Mouse (Mus musculus): ENCODE measurements around the gene Kcnh8. TPM values are rescaled to one million over a fixed set of nuclear protein-coding genes. Genes with fewer than 3 reads are reported as not detected.

Kcnh8 gene
- polyA plus RNA-seq, 1 experiment from 2014 or later = 0.04 TPM

- Histone ChIP-seq H3K9me3 (replicated peaks) (no peaks in the 10 kb centered on the region), H3K4me3 (no peak overlapping the region), H3K27ac (no peak overlapping the region), H3K27me3 (replicated peaks) (no peaks in the 10 kb centered on the region), H3K4me2 (no peak overlapping the region), H3K9ac (no peak overlapping the region), H3K36me3 (no peaks in the 10 kb centered on the region), H3K4me1 (no peaks in the 10 kb centered on the region)
- ATAC-seq = no peak
- WGBS (ENCODE audit: insufficient replicate concordance) = 25% methylated on average over 1 of the region's 1 CpGs
These were observed 276.5 kb downstream of the Kcnh8 start for GRCm38 (mm10) chr17:52878964-52879363.

- no peak for ATAC-seq
- H3K4me1 ChIP-seq = no peaks in the 10 kb centered on the region
- H3K36me3 ChIP-seq = no peaks in the 10 kb centered on the region
- H3K27me3 ChIP-seq (replicated peaks) = no peaks in the 10 kb centered on the region
- H3K27ac ChIP-seq = no peak overlapping the region
- 54% methylated on average over 2 of the region's 2 CpGs for WGBS (ENCODE audit: insufficient replicate concordance)
- H3K9ac ChIP-seq = no peak overlapping the region
- no peaks in the 10 kb centered on the region for H3K9me3 ChIP-seq (replicated peaks)
- H3K4me3 ChIP-seq = no peak overlapping the region
- no peak overlapping the region for H3K4me2 ChIP-seq
These were observed 277.5 kb downstream of the Kcnh8 start for GRCm38 (mm10) chr17:52880051-52880450.

GRCm38 (mm10) chr17:52885210-52885609, 282.7 kb downstream of the Kcnh8 start:
- 74% methylated on average over 1 of the region's 1 CpGs for WGBS (ENCODE audit: insufficient replicate concordance)
- no peak overlapping the region for H3K27ac ChIP-seq
- H3K4me3 ChIP-seq = no peak overlapping the region
- H3K4me1 ChIP-seq = no peaks in the 10 kb centered on the region
- no peak for ATAC-seq
- no peaks in the 10 kb centered on the region for H3K27me3 ChIP-seq (replicated peaks)
- H3K9me3 ChIP-seq (replicated peaks) = no peaks in the 10 kb centered on the region
- no peak overlapping the region for H3K4me2 ChIP-seq
- H3K9ac ChIP-seq = no peak overlapping the region
- no peaks in the 10 kb centered on the region for H3K36me3 ChIP-seq

GRCm38 (mm10) chr17:52920519-52921106, 318.1 kb downstream of the Kcnh8 start:
- no peak for ATAC-seq

GRCm38 (mm10) chr17:52943966-52944365, 341.5 kb downstream of the Kcnh8 start:
- no peak for ATAC-seq
- Histone ChIP-seq H3K4me2 (no peak overlapping the region), H3K36me3 (no peaks in the 10 kb centered on the region), H3K9ac (no peak overlapping the region), H3K9me3 (replicated peaks) (no peaks in the 10 kb centered on the region), H3K4me1 (no peaks in the 10 kb centered on the region), H3K27me3 (replicated peaks) (no peaks in the 10 kb centered on the region), H3K27ac (no peak overlapping the region), H3K4me3 (no peak overlapping the region)

More at GRCm38 (mm10) chr17:52920519-52921106, 318.1 kb downstream of the Kcnh8 start:
- Histone ChIP-seq H3K27me3 (replicated peaks) (no peaks in the 10 kb centered on the region), H3K4me3 (no peak overlapping the region), H3K27ac (no peak overlapping the region), H3K4me2 (no peak overlapping the region), H3K9ac (no peak overlapping the region), H3K9me3 (replicated peaks) (no peaks in the 10 kb centered on the region), H3K4me1 (no peaks in the 10 kb centered on the region), H3K36me3 (no peaks in the 10 kb centered on the region)
- 40% methylated on average over 3 of the region's 3 CpGs for WGBS (ENCODE audit: insufficient replicate concordance)

GRCm38 (mm10) chr17:52972735-52973134, 370.2 kb downstream of the Kcnh8 start:
- Histone ChIP-seq H3K36me3 (no peaks in the 10 kb centered on the region), H3K4me1 (no peaks in the 10 kb centered on the region), H3K9me3 (replicated peaks) (no peaks in the 10 kb centered on the region), H3K27ac (no peak overlapping the region), H3K4me3 (no peak overlapping the region), H3K4me2 (no peak overlapping the region), H3K9ac (no peak overlapping the region), H3K27me3 (replicated peaks) (no peaks in the 10 kb centered on the region)
- ATAC-seq = no peak
- 13% methylated on average over 1 of the region's 1 CpGs for WGBS (ENCODE audit: insufficient replicate concordance)

- Histone ChIP-seq H3K36me3 (no peaks in the 10 kb centered on the region), H3K27ac (no peak overlapping the region), H3K9ac (no peak overlapping the region), H3K4me1 (no peaks in the 10 kb centered on the region), H3K4me2 (no peak overlapping the region), H3K27me3 (replicated peaks) (no peaks in the 10 kb centered on the region), H3K4me3 (no peak overlapping the region), H3K9me3 (replicated peaks) (no peaks in the 10 kb centered on the region)
- WGBS (ENCODE audit: insufficient replicate concordance) = 91% methylated on average over 4 of the region's 4 CpGs
- no peak for ATAC-seq
These were observed 378.4 kb downstream of the Kcnh8 start for GRCm38 (mm10) chr17:52980958-52981357.
